Mouse (Mus musculus): ENCODE measurements around the gene Zranb3.

GRCm38 (mm10) chr1:128061401-128061800, 41.4 kb downstream of the Zranb3 start:
- TF ChIP-seq POLR2A (IDR thresholded peaks at IDR 0.05; ENCODE audit: borderline replicate concordance, low read depth, low read length) = no peak
- no peak for TF ChIP-seq CTCF (IDR thresholded peaks at IDR 0.05; ENCODE audit: low read depth, low read length)
